Mouse (Mus musculus): ENCODE results near the gene Gm21985. TPM values are rescaled to one million over a fixed set of nuclear protein-coding genes. Genes with fewer than 3 reads are reported as not detected.

The Gm21985 gene
- total RNA-seq, 2 experiments from 2014 or later = 0.31 to 1.3 TPM

DNA sequence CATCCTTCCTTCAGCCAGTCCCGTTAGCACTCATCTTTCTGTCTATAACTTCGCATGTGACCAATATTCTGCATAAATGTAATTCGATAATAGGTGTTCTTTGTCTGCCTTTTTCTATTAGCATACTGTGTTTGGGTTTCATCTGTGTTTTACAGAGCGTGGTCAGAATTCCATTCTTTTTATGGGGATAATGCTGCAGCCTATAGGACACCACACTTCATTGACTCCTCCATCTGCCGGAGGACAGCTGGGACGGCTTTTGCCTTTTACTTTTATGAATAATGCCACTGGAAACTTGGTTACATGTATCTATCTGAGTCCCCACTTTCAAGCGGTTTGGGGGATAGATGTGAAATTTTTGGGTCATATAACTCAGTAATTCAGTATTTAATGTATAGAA lies 49.5 kb downstream of the Gm21985 start:
- intact Hi-C loops (cut with DNase I) = no loop called here

GRCm38 (mm10) chr2:112318227-112318626 lies 52.1 kb downstream of the Gm21985 start:
- DNase-seq = no peak
- intact Hi-C loops (cut with DNase I) = no loop called here

More for the DNA sequence above, 49.5 kb downstream of the Gm21985 start:
- DNase-seq = no peak

- intact Hi-C loops (cut with DNase I) = no loop called here
These were observed 52.8 kb downstream of the Gm21985 start for GRCm38 (mm10) chr2:112318905-112319304.

GRCm38 (mm10) chr2:112328069-112328777 lies 62.1 kb downstream of the Gm21985 start:
- DNase-seq = no peak
- intact Hi-C loops (cut with DNase I) = no loop called here

More at GRCm38 (mm10) chr2:112318905-112319304, 52.8 kb downstream of the Gm21985 start:
- peak in 1 of 2 experiments; percentile 10 for DNase-seq

DNA sequence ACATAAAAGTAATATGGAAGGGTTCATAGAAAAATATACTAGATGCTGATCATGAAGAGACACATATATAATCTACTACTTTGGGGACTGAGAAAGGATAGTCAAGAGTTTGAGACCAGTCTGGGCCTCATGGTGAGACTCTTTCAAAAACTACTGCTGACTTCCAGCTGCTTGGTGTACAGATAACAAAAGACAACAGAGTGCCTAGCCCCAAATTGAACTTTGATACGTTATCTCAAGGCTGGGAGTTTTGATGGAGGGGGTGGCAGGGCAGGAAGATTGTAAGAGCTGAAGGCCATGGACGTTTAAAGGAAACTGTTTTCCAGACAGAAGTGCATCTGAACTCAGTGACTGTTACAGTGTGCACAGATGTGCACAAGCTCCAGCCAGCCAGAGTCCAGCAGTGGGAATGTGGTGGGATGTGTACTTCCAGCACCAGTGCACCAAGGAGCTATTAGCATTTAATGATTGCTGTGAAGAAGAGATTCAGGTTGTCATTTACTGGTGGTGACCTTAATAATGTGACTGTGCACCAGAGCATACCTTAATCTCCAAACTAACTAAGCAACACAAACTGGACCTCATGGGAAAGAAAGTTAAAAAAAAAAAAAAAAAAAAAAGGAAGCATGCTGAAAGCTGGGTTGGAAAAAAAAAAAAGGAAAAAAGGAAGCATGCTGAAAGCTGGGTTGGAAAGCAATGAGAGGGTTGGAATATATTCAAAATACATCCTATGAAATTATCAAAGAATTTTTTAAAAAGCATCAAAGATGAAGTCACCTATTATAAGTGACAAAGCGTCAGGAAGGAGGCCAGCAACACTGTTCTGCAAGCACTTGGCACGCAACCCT lies 66.2 kb downstream of the Gm21985 start:
- DNase-seq = no peak
- intact Hi-C loops (cut with DNase I) = loop anchor here (10.0 kb wide), 1 partner anchor 137 kb away; no protein-coding TSS in a partner anchor

- intact Hi-C loops (cut with DNase I) = loop anchor here (10.0 kb wide), 1 partner anchor 142 kb away; no protein-coding TSS in a partner anchor
- DNase-seq = no peak
These were observed 71.1 kb downstream of the Gm21985 start for GRCm38 (mm10) chr2:112337211-112337610.

- intact Hi-C loops (cut with DNase I) = loop anchor here (1.0 to 10.0 kb wide), 3 partner anchors 73 to 145 kb away; partner anchors contain the start of genes Gm21985 and Lpcat4
- peak in 1 of 2 experiments; percentile 18 for DNase-seq
These were observed 73.6 kb downstream of the Gm21985 start for GRCm38 (mm10) chr2:112339736-112340135.

- intact Hi-C loops (cut with DNase I) = no loop called here
- no peak for DNase-seq
These were observed 75.0 kb downstream of the Gm21985 start for GRCm38 (mm10) chr2:112341117-112341516.

- intact Hi-C loops (cut with DNase I) = no loop called here
These were observed 82.1 kb downstream of the Gm21985 start for GRCm38 (mm10) chr2:112348246-112348645.

DNA sequence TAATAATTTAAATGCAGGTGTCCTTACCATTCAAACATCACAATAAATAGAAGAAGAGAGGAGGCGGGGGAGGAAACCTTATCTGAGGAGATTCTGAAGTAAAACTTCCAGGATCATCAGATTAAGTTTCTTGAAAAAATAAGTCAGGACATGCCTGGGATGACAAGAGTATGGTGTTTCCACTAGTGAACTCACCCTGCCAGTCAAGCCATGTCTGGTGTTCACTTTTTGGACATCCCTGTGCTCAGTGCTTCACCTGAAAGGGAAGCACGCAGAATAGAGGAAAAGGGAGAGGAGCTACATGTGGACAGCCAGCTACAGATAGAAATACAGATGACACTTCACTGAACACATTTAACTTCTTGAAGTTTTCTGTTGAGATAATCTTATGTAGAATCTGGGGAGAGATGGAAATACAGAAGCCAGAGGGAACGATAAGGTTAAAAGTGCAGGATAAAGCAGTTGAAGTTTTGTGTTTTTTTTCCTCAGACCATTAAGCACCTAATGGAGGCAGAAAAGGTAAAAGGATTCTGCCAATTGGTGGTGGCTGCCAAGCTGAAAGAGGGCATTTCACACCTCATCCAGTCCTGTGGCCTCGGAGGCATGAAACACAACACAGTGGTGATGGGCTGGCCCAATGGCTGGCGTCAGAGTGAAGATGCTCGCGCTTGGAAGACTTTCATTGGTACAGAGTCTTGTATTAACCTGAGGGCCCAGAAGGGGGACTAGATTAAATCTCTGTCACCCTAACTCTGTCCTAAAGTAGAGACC lies 87.8 kb downstream of the Gm21985 start:
- no peak for DNase-seq
- intact Hi-C loops (cut with DNase I) = no loop called here

More at GRCm38 (mm10) chr2:112348246-112348645, 82.1 kb downstream of the Gm21985 start:
- no peak for DNase-seq

DNA sequence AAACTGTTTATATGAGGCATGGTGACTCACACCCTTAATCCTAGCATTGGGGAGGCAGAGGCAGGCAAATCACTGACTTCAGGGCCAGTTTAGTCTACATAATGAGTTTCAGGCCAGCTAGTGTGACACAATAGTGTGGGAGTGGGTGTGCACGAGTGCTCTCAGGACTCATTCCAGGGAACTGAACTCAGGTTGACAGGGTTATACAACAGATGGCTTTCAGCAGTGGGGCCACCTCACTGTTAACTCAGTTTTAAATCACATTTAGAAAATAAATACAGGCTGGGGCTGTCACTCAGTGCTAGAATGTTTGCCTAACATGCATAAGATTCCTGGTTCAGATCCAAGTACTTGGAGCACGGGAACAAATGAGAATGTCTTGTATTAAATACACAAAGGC lies 93.5 kb downstream of the Gm21985 start:
- intact Hi-C loops (cut with DNase I) = no loop called here

GRCm38 (mm10) chr2:112360012-112360780 lies 94.1 kb downstream of the Gm21985 start:
- intact Hi-C loops (cut with DNase I) = no loop called here
- DNase-seq = no peak

More for the DNA sequence above, 93.5 kb downstream of the Gm21985 start:
- no peak for DNase-seq

DNA sequence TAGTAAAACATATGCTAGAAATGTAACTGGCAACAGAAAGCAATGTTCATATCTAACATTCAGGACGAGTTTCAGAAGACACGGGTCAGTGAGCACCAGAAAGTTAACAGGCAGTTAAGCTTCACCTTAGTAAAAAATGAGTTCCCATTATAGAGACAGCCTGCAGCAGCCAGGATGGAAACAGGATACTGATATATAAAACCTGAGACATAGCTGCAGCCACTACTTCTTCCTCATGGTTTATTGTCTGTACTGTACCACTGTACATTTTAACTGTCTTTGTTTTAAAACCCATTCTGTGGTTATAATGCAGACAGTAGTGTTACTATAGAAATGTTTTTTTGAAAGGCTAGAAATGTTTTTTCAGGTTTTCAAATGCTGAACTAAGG lies 94.7 kb downstream of the Gm21985 start:
- intact Hi-C loops (cut with DNase I) = no loop called here
- DNase-seq = no peak

DNA sequence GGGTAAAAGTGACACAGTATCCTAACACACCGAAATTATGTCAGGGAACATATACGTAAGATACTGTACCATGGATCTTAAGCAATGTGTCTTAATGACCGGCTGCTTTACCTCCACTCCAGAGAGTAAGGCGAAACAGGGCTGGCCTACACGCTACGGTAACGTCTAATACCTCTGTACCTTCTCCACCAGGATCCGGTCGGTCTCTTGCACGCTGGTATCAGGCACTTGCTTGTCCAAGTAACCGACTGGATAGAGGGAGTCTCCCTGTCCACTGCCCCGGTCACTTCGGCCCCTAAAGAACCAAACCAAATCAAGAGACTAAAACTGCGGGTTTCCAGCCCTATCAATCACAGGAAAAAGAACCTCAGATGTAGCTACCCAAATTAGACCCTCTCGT lies 101.1 kb downstream of the Gm21985 start:
- intact Hi-C loops (cut with DNase I) = loop anchor here (2.0 kb wide), 1 partner anchor 106 kb away; the partner anchor contains the start of gene Nop10
- no peak for DNase-seq

DNA sequence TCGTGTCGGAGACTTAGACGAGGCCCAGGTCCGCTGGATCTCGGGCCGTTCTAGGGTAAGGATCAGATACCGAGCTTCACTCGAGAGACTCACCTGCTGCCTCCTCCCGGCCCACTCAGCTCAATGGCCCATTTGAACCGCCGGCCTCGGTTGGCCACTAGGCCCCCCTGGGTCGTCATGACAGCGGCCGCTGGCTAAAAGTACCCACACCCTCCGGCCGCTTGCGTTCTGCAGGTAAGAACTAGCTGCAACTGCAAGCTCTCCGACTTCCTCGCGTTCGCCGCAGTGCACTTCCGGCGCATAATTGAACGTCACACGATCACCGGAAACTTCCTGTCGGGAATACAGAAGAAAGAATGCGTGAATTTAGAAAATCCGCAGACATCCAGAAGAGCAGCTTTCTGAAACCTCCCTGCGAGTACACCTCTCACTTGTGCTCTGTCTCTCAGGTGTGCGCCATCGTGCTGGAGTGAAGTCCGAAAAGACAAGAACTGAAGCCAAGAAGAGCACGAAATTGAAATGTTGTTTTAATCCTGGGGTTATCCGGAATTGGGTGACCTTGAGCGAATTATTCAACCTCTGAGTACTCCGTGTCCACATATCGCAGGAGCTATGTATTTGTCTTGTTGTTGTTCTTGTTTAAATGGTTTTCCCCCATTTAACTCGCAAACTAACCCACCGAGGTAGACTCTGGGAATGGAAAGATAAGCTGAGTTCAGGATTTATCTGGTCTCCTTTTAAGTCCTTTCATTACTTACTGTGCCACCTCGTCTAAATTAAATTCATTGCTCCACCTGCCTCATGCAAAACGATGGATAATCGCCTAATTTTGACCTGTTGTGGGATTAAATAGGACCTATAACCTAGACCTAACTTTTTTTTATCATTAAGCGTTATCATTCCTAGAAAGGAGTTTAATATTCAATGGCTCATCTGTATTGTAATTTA lies 101.9 kb downstream of the Gm21985 start, which contains the start of gene Emc4:
Gene Emc4, minus strand, starts transcription at position 302 of the 948 bp plus-strand sequence.
- DNase-seq = peak; percentile 93 to 96
- intact Hi-C loops (cut with DNase I) = loop anchor here (2.0 kb wide), 2 partner anchors 87 to 107 kb away; partner anchors contain the start of genes Emc7 and Nop10

GRCm38 (mm10) chr2:112369941-112370340 lies 103.8 kb downstream of the Gm21985 start:
- DNase-seq = peak; percentile 51 to 62
- intact Hi-C loops (cut with DNase I) = loop anchor here (2.0 kb wide), 1 partner anchor 85 kb away; the partner anchor contains the start of gene Emc7

GRCm38 (mm10) chr2:112373141-112373540 lies 107.0 kb downstream of the Gm21985 start:
- intact Hi-C loops (cut with DNase I) = no loop called here
- no peak for DNase-seq

DNA sequence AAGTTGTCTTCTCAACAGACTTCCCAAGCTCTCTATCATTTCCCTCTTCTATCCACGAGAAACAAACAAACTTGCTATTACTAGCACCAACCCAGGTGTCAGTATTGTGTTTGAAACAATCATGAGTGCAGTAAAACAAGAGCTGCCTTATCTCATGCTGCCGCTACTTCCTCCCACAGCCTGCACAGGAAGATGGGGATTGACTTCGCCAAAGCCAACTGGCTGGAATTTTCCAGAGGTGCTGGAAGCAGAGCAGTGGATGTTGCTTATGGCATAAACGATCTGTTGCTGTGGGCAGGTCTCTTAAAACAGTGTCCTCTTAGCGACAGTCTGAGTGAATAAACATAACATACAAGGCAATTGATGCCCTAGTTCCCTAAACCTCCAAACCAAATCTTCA lies 108.5 kb downstream of the Gm21985 start:
- intact Hi-C loops (cut with DNase I) = no loop called here
- DNase-seq = peak; percentile 31 to 43
